Mouse (Mus musculus) induced T-regulatory cell, adult 2 months (primary cell): Measurements from ENCODE around the gene Nav3.

ENCODE experiments used
- DNase-seq: peaks from one replicate; pipeline ENCODE4 v3.0.0-alpha.2; 2012; ENCODE audit warnings: low read depth

Nav3 gene

DNA sequence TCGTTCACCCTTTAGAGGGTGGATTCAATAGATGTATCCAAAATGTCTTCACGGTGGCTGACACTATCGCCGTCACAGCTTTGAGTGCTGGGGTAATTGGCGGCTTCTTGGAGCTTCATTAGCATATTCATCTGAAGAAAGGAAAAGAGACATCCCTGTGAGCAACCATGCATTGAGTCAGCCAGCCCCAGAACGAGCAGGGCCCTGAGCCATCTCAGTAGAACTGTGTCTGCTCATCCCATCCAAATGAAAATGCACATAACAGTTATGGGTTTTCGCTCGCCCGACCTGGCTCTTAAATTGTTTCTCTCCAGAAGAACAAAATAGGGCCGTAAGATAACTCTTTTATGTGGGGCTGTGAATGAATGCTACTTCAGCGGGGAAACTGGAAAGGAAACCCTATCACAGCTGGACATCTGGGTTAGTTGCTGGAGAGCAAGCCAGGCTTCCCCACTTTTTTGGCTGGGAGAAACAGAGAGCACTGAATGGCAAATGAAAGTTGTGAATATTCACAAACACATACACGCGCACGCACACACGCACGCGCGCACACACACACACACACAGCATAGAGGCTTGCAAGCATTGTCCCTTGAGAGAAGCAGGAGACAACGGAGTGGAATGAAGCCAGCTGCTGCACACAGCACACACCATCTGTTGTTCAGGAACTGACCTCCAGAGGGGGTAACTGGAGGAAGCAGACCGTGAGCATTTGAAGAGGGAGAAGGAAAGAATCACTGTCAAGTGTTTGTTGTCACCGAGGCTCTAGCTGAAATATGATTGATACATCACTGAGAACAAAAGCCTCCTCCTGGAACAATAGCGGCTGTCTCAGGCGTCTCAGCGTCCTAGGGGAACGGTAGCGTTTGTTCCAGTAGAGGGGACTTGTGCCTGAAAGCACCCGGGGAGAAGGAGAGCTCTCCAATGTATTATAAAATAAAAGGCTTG lies 771.6 kb downstream of the Nav3 start:
- DNase-seq, result no peak

DNA sequence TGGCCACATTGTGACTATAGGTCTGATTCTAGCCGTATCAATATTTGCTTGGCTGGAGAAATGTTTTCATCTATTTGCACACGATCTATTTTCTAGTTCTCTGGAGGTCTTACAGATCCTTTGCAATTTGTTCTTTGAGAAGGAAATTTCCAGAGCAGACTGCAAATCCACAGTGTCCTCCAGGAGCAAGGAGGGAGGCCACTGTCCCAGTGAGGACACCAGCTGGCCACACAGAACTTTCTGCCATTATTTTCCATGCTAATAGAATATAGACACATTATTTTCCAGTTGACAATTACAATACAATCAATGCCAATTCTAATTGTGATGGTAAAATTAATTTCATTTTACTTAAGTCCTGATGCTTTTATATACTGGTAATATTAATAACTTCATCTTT lies 783.1 kb downstream of the Nav3 start:
- DNase-seq, result no peak

DNA sequence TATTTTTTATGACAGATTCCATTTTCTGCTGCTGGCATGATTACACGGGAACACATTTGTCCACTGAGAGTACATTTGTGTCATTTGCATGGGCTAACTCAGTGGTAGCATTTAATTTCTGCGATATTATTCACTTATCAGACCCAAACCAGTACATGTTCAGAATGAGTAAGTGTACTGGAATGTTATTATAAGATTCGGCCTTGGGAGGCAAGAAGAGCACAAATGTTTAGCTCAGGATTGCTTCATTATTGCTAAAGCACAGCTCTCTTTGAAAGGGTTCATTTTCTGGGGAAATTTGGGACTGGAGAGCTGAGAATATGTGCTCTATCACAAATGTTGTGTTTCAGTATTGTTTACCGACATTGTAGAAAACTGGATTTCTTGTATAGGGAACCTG lies 788.6 kb downstream of the Nav3 start:
- no peak for DNase-seq

DNA sequence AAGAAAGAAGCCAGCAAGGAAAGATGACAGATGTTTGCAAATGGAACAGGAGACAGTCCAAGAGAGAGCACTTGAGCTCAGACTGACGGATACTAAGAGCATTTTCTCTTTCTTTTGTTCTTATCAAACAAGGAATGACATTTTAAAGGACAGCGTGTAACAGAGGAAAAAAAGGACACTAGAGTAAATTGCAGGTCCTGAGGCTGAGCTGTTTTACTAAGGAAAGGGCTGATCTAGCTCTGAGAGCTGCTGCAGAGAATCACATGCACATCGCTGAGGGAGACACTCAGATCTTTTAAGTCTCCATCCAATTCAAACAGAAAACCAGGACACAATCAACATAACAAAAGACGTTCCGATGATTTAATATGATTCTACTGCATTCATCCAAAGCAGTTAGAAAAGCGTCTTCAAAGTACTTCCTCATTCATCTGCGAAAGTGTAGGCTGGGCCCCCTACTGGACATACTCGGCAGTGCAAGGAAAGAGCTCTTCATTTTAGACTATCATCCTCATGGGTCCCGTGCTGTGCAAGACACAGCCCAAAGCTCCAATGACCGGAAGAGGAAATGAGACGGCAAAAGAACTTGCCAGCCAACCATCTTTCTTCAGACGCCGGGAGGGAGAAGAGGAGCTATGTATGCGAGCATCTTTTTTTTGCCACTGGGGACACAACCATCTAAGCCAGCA lies 791.2 kb downstream of the Nav3 start:
- peak; percentile 25 for DNase-seq

DNA sequence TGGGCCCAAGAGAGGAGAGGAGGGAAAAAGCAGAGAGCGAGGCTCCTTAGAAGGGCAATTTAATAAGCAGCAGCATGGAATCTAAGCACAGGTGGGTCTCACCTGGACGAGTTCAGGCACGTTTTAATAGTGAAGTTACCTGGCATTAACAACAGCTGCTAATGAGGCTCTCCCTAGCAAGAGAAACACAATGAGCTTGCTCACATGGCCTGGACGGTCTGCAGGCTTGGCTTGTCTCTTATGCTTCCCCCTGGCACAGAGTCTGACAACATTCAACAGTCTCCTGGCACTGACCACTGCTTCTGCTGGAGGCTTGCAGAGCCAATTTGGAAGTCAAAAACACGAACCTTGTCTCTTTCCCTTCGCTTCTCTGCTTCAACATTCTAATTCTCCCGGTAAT lies 804.5 kb downstream of the Nav3 start:
- DNase-seq, result no peak

DNA sequence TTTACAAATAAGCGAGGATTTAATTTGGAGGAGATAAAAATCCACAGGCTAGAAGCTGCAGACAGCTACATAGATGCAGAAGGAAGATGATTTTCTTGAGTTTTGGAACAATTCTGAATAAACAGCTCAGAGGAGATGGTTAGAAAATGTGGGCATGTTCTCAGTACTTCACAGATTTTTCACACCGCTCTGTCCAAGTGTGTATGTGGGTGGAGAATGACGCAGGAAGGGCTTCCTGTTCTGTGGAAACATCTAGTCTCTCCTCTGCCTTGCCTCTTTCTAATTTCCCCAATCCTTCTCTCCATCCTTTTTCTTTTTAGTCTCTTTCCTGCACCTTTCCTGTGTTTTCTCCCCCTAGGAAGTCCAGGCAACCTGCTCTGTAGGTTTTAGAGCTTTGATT lies 812.4 kb downstream of the Nav3 start:
- no peak for DNase-seq

DNA sequence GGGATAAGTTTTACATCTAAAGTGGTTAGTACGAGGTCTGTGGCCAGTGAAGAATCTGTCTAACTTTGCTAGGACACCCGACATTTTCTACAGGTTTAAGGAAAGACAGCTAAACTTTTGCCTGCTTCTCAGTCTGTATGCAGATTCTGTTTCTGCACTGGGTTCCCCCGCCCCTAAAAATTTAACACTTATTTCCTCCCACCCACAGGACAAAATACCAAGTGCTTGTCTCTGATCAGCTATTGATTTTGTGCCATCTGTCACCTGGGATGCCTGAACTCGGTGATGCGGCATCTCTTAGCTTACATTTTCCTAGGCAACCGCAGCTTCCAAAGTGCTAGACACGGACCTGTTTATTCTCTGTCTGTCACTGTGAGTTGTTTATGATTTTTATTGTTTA lies 814.2 kb downstream of the Nav3 start:
- no peak for DNase-seq

DNA sequence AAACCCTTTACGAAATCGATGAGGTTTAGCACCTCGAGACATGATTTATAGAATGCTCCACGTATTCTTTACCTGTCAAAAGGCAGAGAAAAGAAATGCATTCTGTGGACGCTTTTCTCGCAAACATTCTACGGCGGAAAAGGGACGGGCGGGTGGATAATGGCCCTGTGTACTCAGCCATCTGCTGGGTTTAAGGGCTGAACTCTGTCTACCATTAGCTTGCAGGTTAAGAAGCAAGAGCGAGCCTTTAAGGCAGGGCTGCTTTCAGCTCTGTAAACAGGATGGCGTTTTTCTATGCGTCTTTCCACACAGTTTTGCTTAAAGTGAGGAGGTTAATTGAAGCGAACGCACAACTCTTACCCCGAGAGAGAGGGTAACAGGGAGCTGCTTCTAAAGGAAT lies 818.3 kb downstream of the Nav3 start:
- DNase-seq, result no peak
